Mouse (Mus musculus) cerebellum, postnatal 36 days (tissue): ENCODE data around the gene Gja5.
"Not testable (repeated sequence)": the region's sequence is repeated elsewhere in the genome, so short reads cannot be mapped to it uniquely, and the experiment has no call there.

Experiments used
- DNase-seq, 2 experiments: peaks; one replicate each; pipeline ENCODE4 v3.0.0; 2021 to 2022; ENCODE audit warnings: mixed read lengths in 2 of 2

Gene Gja5

DNA sequence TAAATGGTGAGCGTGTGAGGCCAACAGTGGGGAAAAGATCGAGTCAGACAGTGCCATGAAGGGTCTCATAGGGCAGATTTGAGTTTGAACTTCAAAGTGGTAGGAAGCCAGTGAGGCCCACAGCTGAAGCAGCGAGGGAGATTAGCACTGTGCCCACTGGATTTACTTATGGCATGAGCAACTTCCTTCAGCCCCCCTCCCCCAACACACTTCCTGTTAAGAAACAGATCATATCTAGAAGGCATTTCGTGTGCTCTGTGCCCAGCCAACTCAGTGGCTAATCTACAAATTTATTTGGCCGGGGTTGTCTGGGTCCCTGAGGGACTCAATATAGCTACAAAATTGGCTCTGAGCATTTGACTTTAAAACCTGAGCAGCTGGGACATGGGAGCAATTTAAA, 139.7 kb downstream of the Gja5 start:
- no peak for DNase-seq

- DNase-seq = no peak
Observed at GRCm38 (mm10) chr3:97047757-97048156, 143.3 kb downstream of the Gja5 start.

DNA sequence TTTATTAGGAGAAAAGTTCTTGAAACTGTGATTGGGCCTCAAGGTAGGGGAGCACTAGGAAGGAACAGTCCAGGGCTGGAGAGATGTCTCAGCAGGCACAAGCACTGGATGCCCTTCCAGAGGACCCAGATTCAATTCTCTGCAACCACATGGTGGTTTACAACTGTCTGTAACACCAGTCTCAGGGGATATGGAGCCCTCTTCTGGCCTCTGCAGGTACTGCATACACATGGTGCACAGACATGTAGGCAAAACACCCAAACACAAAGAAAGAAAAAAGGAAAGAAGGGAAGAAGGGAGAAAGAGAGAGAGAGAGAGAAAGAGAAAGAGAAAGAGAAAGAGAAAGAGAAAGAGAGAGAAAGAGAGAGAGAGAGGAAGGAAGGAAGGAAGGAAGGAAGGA, 143.9 kb downstream of the Gja5 start:
- DNase-seq = no peak

DNA sequence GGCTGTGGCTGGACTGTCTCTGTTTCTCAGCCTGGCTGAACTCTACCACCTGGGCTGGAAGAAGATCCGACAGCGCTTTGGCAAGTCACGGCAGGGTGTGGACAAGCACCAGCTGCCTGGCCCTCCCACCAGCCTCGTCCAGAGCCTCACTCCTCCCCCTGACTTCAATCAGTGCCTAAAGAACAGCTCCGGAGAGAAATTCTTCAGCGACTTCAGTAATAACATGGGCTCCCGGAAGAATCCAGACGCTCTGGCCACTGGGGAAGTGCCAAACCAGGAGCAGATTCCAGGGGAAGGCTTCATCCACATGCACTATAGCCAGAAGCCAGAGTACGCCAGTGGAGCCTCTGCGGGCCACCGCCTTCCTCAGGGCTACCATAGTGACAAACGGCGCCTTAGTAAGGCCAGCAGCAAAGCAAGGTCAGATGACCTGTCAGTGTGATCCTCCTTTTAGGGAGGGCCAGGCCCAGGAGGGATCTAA, 146.8 kb downstream of the Gja5 start:
- DNase-seq = no peak

GRCm38 (mm10) chr3:97052069-97052799, 147.7 kb downstream of the Gja5 start:
- no peak for DNase-seq

GRCm38 (mm10) chr3:97058704-97059103, 154.2 kb downstream of the Gja5 start:
- no peak for DNase-seq

DNA sequence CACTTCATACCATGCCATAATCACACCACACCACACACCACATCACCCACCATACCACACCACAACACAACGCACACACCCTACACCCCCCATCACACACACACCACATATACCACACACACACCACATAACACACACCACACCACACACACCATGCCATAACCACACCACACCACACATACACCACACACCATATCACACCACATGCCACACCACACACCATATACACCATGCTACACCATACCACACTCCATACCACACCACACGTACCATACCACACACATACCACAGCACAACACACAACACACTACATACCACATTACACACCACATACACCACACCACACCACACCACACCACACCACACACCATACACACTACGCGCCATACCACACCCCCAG, 155.6 kb downstream of the Gja5 start:
- DNase-seq = no peak

DNA sequence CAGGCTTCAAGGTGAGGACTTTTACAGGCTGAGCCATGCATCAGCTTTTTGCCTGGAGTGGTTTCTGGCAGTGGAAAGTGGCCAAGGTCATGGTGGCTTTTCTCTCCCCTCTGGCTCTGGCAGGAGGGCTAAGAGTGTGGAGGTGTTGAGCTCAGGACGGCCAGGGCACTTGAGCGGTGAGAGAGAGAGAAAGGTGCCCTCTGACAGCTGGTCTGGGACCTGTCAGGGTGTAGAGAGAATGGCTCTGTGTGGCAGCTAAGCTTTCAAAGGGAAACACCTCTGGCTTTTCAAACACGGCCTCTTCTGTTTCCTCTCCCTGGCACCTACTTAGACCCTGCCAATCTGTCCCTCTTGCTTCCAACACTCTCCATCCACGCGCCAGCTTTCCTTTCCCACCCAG, 158.3 kb downstream of the Gja5 start:
- no peak for DNase-seq

GRCm38 (mm10) chr3:97064046-97064445, 159.6 kb downstream of the Gja5 start:
- no peak for DNase-seq

GRCm38 (mm10) chr3:97069589-97069988, 165.1 kb downstream of the Gja5 start:
- DNase-seq = peak; percentile 18 to 35

- not testable (repeated sequence) for DNase-seq
Observed at GRCm38 (mm10) chr3:97071916-97072315, 167.4 kb downstream of the Gja5 start.

- not testable (repeated sequence) for DNase-seq
Observed at GRCm38 (mm10) chr3:97072361-97072760, 167.9 kb downstream of the Gja5 start.

- not testable (repeated sequence) for DNase-seq
Observed at GRCm38 (mm10) chr3:97075744-97076350, 171.4 kb downstream of the Gja5 start.

DNA sequence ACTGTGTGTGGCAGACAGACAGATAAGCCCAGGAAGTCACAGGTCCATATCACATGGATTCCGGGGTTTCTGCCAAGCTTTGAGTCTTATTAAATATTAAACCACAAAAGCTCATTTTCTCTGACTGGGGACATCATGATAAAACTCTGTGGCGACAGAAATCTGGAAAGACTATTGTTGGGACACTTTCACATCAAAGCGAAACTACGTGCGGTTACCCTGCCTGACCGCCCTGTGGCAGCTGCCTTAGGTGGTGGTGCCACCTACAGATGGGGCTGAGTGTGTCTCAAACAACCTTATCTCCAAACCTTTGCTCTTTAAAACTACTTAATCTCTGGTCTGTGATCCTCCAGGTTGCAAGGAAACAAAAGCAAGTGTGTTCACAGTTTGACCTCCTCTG, 171.9 kb downstream of the Gja5 start:
- peak; percentile 46 to 47 for DNase-seq

DNA sequence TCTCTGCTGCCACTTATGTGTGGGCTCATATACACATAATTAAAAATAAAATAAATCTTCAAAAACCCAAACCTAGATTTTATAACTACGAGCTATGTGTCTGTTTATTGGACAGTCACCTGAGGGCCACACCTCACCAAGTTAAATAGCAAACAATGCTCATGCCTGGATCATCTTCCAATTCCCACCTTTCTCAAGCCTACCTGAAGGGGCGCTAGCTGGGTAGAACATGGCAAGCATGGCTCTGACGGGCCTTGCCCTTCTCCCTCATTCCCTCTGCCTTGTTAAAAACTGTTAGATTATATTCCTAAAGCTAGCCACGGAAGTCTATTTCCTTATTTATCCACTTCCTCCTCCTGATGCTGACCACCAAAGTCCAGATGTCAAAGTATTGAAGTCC, 173.9 kb downstream of the Gja5 start:
- DNase-seq = no peak

DNA sequence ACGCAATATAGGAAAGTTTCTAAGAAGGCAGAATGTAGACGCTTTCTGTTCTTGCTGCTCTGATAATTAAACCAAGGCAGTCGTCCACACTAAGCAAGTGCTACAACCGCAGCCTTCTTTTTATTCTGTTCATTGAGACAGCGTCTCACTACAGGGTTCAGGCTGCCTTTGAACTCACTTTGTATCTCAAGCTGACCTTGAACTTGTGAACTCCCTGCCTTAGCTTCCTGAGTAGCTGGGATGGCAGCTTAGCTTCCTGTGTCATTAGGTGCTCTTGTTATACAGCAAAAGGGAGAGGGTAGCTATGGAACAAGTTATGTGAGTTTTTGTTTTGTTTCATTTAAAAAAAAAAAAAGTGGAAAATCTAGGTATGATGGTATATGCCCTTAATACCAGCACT, 177.7 kb downstream of the Gja5 start:
- no peak for DNase-seq

DNA sequence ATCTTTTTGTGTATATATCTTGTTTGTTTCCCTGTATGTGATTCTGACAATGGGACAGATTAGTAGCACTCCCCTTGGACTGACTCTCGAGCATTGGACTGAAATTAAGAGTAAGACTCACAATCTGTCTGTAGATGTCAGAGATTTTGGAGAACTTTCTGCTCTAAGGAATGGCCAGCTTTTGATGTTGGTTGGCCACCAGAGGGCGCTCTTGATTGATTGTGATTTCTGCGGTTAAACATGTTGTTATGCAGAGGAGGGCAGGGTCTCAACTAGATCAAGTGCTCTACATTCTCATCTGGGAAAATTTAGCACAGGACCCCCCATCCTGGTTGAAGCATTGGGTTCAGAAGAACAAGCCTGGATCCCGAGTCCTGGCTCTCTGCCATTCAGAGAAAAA, 182.8 kb downstream of the Gja5 start:
- no peak for DNase-seq

GRCm38 (mm10) chr3:97088291-97088690, 183.8 kb downstream of the Gja5 start:
- DNase-seq = not testable (repeated sequence)

GRCm38 (mm10) chr3:97091971-97092370, 187.5 kb downstream of the Gja5 start:
- DNase-seq = not testable (repeated sequence)

DNA sequence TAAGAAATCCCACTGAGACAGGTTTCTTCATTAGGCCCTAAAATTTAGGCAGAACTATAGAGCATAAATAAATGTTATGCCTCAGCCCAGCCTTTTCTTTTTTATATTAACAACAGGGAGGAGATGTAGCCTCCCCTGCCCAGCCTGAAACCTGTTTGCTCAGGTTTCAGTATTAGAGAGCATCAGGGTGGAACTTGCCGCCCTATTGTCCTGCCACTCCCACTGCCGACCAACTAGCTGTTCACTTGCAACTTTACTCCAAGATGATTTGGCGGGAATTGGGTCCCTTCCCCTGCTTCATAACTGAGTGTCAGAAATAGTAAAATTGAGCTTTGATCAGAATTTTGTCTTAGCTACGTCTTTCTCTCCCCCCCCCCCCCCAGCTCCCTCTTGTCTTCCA, 192.2 kb downstream of the Gja5 start:
- DNase-seq = not testable (repeated sequence)

DNA sequence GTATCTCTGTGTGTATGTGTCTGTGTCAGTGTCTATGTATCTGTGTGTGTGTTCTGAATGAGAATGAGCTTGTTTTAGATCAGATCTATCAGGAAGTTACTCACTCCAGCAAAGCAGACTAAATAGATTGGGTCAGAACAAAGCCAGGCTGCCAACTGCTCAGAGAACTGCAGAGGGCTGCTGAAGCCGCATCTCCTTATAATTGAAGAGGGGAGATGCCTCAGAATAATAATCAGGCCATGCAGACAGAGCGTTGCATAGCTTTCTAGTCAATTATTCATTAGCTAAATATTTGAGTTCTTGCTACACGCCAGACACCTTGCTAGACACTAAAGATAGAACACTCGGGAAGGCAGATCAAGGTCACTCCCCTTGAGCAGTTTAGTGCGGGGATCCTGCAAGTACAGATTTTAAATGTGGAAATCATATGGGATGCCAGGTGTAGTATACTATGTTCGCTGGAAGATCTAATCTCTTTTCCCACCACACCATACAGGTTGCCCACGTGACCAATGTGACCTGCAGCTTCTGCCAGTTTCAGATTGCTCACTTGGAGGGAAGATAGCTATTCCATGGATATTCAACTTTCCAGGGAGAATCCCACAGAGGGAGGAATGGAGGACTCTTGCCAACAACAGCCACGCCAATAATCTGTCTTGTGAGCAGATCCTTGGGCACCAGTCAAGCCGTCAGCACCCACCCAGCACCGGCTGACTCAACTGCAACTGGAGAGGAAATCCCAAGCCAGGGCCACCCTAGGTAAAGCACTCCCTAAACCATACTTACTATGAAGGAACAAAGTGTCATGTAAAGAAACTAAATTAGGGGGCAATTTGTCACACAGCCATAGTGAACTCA, 196.5 kb downstream of the Gja5 start:
- DNase-seq = no peak

DNA sequence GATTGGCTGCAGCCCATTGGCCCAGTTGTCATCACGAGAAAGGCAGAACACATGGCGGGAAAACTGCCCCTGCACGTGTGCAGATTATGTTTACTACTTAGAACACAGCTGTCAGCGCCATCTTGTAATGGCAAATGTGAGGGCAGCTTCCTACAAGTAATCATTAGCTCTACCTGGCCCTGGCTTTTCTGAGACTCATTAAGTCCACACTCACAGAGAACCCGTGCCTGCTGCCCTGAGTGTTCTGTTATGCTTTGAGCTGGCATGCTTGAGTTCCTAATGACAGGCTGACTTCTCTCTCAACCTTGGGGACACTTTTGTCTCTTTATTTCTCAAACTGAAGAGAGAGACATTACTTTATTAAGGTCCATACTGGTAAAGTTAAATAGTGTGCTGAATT, 199.5 kb downstream of the Gja5 start:
- DNase-seq = not testable (repeated sequence)

DNA sequence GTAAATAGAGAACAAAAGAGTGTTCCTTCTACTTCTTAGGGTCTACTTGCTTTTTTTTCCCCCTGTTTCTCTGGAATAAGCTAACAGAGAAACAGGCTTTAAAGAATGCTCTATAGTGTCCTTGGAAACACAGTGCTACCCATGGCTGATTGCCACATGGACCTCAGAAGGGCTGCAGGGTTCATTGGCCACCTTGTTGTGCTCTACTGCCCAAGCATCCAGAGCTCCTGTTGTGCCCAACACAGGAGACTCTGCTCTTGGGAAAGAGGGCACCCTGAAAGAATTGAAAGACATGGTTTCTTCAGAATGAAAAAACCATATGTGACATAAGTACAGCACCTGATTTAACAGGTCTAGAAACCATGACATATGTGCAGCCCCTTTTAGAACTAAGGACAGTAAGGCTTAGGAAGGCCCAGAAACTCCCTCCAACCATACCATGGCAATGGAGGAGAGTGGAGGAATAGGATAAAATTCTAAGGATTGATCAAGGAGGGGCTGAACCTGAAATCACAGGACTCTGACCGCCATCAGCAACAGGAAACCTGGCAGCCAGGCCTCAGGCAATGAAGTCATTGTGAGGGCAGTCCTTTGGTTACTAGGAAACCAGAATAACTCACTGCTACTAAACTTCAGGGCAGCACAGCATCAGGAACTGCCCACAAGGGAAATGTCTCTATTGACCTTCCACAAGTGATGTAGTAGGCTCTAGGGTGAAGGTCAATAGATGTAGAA, 200.4 kb downstream of the Gja5 start:
- DNase-seq = no peak
